Mouse (Mus musculus) kidney, adult 9 months (tissue): Measurements from ENCODE around the gene Ddr2.

Experiments
- DNase-seq: peaks from one replicate; pipeline ENCODE4 v3.0.0; 2022

Ddr2 gene

DNA sequence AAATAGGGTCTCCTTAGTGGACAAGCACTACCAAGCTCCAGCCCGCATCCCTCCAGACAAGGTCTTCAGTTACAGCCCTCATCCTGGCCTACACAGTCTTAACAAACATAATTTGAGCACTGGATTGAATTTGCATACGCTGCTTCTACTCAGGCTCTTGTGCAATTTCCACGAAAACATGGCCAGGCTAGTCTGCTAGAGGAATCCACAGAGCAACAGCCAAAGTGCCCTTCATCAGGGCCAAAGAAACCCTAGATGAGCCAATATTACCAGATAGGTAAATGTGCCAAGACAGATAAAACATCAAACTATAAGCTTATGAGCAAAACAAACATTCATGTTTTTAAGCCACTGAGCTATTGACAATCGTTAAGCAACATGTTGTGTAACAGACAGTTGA lies 75.6 kb downstream of the Ddr2 start:
- DNase-seq: no peak

DNA sequence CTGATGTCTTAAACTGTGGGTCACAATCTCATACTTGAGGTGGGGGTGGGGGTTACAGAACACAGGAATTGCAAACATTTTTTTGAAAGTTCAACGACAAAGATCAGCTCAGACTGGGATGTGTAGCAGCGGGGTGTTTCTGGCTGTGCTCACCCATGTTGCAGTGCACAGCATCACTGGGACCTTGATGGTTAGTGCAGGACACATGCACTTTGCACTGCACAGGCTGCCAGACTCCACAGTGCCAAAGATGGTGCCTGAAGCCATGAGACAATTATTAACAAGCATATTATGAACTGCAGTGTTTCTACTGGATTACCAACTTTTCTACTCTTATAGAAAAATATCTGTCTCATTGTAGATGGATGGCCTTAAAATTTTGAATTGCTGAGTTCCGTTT lies 78.9 kb downstream of the Ddr2 start:
- DNase-seq: peak; percentile 62

DNA sequence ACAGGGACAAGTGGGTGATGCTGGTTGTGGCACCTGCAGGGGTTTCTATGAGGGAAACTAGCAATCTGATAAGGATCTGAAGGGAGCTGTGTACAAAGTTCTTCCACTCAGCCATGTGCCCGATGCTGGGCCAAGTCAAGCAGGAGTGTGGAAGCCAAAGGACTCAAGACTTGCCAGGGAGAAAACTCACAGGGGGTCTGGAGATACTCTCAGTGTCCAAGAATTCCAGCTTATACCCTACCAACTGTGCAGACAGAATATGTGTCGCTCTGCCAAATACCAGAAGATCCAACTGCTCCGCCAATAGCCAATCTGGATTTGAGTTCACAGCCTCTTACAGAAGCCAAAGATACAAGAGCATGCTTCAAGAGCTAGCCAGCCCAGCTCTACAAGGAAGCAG lies 95.8 kb downstream of the Ddr2 start:
- DNase-seq: no peak

DNA sequence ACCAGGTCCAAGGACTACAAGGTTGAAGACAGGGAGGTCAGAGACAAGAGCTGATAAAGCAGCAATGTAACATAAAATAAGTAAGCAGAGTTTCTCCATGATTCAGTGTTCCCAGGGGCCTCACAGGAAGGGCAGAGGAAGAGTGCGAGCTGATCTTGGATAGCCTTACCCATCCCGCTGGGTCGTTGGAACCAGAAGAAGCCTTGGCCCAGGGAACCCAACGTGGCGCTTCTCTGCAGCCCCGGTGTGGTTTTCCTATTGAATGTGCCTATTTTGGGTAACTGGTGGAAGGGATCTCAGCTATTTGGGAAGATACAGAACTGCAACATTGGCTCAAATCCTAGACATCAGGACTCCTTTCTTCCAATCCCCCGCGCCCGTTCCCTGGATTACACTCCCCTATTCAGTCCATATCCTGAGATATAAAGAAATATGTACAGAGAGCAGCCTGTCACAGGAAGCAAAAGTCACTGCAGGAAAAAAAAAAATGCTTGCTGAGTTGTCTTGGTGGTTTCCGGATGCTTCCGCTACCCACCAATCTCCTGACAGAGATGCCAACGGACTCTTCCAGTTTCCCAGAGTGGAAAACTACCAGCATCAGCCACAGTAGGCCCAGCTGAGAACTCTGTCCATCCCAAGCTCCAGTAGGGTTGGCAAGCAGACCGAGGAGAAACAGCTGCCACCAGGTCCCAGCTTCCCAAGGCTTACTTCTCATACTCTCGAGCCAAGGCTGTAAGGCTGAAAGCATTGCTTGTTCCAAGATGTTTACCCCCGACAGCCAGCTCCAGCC lies 99.7 kb downstream of the Ddr2 start:
- peak; percentile 27 for DNase-seq

DNA sequence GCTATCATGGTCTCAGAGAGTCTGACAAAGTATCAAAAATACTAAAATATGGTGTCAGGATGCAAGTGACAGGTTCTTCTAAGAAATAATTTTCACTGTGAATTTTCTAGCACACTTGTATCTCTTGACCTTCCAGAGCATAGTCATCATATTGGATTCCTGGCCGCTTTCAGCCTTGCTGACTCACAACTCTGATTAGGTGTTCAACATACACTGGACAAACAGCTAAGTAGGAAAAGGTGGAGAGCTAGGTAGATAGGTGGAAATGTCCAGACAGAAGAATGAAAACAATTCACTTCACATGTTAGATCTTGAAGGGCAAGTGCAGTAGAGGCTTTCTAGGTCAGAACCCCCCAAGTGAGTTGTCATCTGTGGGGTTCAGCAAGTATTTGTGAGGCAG lies 101.3 kb downstream of the Ddr2 start:
- DNase-seq: no peak

DNA sequence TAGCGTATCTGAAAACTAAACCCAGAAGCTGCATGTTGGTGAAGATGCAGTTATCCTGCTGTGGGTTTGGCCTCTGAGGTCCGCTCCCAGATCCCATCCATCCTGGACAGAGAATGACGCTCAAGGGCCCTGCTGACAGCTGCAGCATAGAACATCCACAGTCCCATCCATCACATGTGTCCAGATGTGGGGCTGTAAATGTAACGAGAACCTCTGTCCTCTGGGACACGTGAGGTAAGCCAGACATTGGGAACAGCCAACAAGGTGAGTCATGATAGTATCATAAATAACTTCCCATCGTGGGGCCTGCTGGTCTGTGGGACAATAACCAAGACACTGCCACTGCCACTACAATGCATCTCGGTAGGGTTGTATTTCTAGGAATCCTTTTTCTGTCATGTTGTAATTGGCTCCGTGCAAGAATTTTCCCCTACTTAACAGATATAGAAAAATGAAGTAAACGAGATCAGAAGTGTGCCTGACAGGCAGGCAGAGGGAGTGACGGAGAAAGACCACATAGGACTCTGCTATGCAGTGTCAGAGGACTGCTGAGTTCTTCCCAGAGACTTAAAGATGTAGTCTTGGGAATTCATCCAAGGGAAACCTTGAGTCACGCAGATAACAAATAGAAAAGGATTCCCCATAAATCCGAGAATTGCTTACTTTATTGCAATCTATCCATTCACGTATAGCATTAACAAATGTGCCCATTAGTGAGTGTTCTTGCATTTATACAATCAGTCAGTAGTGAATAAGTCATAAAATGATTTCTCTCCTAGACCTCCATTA lies 101.9 kb downstream of the Ddr2 start:
- no peak for DNase-seq

DNA sequence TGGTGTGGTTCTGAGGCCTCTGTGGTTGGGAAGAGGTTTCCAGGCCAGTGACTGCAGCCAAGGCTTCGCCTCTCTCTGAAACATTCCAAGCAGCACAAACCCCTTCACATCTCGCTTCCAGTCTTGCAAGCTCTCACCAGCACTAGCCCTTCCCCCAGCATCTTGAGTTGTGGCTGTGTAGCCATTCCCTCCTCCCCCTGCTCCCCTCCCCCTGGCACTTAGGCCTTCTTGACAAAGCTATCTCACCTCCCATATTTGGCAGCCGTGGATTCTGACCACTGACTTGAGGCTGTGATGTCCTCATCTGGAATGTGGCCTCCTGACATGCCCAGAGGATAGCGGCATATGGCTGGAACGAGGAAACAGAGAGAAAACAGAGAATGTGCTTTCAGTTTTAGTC lies 104.0 kb downstream of the Ddr2 start:
- DNase-seq: peak; percentile 35

DNA sequence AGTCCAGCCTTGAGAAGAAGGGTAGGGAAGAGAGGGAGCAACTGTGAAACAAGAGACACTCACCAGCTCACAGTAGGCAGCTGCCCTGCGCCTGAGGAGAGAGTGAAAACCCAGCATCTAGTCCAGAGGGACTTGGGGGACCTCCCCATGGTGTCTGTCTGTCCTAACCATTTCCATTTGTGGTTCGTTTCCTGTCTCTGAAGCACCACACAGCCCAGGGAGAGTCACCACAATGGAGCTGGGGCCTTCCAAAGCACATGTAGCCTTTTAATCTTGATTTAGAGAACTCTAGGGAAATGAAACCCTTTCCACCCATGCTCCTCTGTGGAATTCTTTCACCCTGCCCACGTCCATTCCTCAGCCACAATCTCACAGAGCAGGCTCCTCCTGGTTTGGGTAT lies 105.3 kb downstream of the Ddr2 start:
- no peak for DNase-seq

DNA sequence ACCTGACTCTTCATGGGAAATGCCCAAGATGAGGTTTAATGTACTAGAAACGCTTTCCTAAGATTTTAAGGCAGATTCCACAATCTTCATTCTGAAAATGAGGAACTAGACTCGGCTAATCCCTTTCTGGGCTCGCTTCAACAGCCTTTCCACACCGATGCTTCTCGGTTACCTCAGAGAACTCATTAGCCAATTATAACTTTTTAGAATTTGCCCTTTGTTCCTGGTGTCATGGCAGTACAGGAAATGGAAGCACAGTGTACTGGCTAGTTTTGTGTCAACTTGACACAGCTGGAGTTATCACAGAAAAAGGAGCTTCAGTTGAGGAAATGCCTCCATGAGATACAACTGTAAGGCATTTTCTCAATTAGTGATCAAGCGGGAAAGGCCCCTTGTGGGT lies 116.7 kb downstream of the Ddr2 start:
- peak; percentile 63 for DNase-seq

DNA sequence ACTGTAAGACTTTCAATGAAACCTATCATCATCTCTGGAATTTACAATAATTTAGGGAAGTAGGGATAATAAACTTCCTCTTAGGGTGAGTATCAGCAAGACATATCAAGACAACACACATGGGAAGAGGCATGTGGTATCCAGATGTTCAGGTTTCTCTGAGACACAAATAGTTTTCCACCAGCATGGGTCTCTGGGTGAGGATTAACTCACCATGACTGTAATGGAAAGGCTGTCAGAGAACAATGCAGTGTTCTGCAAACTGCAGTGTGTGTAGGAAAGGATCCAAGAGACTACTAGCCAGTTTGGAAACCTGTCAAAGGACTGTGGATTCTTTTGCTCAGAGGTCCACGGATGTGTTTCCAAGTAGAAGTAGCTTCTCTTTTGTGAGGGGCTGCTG lies 124.4 kb downstream of the Ddr2 start:
- DNase-seq: no peak

DNA sequence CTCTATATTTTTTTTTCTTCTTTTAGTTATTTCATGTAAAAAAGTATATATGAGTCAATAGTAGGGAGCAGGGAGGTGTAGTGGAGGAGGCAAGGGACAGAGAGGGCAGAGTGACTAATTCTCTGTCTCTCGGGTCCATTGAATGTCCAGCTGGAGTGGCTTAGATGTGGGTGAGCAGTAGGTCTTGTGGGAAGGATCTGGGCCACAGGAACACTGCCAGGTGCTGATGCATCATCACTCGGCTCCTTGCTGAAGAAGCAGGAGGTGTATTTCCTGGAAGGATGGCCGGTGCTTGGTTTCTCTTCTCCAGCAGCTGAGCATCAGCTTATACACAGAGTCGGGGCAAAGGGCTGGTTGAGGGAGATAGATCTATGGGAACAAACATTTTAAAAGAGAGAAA lies 132.9 kb downstream of the Ddr2 start:
- no peak for DNase-seq

DNA sequence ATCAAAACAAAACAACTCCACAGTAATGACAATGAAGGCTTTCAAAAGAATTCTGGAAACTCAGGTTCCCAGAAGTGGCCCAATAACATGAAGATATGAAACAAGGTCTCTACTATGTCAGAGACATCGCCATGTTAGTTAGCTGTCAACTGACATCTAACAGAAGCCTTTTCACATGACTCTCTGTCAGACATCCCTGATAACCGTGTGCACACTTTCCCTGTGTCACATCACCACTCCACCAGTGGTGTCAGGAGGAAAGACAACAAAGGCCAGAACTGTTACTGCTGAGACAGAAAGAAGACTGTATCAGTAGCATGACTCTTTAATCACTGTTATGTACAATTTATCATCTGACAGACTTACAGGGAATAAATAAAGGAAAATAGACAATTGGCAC lies 138.6 kb downstream of the Ddr2 start:
- DNase-seq: no peak

DNA sequence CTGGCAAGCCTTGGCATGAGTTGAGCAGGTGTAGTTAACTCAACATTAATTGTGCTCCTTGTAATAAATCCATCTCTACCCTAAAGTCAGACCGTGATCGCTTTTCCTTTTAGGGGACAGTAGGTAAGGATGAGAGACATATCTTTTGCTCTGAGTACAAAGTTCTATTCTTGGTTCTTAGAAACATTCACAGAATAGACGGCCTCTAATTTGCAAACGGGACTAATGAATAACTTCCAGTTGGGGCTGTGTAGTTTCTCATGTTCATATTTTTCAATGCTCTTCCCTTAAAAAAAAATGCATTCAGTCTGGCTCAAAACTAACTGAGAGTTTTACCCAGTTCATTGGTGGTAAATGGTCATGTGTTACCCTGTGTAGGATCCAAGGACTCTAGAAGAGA lies 139.6 kb downstream of the Ddr2 start:
- DNase-seq: peak; percentile 67

DNA sequence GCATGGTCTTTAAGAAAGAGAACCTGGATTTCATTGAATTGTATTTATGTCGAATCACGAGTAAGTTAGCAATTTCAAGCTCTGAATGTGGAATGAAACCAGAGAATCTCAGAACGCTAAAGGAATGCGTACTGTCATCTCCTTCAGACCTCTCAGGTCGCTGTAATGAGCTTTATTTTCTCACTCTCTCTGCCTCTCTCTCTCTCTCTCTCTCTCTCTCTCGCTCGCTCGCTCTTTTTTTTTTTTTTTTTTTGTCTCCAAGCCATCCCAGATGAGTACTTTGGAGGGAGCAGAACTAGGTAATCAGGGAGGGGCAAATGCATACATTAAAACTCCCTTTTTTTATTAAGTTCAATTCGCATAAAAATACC lies 141.1 kb downstream of the Ddr2 start:
- DNase-seq: no peak

DNA sequence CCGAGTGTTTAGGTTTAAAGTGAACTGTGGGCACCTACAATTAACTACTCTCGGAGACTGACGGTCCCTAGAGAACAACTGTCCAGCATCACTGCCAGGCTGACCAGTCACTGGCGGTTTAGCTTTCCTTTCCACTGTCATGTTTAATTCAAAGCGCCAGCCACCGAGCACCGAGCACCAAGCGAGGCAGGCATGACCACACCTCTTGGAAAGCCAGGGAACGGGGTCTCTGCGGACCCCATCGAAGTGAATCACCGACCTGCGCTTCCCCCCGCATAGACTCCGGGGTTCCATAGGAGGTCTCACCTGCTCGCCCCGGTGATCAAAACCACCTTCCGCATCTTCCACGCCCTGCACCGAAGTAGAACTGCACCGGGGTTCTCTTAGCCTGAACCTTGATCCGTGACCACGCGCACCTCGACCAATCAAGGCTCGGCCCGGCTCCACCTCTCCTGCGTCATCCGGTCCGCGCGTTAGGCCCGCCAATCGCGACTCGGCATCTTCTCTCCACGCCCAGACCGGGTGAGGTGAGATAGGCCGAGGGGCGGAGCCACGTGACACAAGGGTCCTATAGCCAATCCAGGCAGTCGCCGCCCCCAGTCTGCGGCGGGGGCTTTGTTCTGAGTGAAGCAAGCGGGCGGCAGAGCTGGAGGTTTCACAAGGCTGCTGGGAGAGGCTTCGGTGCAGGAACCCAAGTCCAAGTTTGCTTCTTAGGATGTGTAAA lies 141.6 kb downstream of the Ddr2 start, which contains the start of gene Hsd17b7:
Gene Hsd17b7, minus strand, starts transcription at position 450 of the 724 bp plus-strand sequence.
- DNase-seq: peak; percentile 99

DNA sequence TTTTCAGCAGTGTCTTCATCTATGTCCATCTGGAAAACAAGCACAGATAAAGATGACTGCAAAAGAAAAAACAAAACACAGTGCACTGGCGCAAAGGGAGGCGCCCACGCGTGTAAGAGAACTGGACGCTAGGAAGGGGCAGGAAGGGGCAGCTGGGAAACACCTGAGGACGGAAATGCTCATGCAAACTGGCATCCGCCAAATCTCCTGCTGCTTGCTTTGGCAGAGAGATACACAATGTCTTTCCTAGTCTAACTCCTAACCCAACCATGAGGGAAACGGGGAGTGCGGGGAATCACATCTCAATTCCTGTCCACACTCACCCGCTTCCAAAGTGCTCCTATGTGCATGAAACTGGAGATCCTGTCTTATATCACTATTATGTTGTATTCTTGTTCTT lies 157.5 kb downstream of the Ddr2 start:
- DNase-seq: no peak

DNA sequence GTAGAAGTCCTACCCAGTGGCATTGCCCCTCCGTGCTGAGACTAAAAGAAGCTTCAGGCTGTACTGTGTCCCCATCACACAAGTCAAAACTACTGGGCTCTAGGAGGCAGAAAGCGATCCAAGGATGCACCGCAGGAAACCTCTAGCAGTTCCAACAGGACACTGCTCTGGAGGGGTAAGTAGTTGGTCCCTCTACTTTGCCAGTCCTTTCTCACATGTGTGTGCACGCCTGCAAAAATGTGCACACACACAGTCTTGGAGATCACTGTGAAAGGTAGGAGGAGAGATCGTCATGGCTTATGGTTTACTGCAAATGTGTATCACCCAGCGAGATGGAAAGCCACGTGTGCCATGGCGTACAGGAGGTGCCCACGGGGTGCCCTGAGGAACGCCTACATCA lies 157.9 kb downstream of the Ddr2 start:
- DNase-seq: no peak

DNA sequence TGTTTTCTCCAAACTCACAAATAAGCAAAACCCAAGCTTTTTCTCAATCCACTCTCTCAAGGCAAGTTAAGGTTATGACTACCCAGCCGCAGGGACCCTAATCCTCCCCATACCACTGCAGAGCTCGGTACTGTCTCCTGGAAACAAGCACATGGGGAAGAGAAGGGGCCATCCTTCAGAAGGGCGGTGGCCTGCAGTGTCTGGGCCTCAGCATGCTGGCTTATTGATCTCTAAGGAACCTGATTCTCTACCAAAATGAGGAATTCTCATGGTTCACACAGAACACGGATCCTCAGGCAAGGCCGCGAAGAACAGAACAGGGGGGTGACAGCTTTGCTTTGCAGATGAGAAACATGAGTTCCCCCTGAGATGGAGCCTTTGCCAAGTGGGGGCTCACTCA lies 159.0 kb downstream of the Ddr2 start:
- no peak for DNase-seq

DNA sequence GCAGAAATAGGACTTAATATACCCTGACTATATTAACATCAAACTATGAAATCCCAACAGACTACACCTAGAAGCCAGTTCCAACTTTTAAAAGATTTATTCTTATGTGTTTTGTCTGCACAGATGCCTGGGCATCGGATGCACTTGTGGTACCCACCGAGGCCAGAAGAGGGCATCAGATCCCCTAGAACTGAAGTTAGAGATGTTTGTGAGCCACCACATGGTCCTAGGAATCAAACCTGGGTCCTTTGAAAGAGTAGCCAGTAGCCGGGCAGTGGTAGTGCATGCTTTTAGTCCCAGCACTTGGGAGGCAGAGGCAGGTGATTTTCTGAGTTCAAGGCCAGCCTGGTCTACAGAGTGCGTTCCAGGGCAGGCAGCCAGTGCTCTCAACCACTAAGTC lies 159.9 kb downstream of the Ddr2 start:
- peak; percentile 15 for DNase-seq

DNA sequence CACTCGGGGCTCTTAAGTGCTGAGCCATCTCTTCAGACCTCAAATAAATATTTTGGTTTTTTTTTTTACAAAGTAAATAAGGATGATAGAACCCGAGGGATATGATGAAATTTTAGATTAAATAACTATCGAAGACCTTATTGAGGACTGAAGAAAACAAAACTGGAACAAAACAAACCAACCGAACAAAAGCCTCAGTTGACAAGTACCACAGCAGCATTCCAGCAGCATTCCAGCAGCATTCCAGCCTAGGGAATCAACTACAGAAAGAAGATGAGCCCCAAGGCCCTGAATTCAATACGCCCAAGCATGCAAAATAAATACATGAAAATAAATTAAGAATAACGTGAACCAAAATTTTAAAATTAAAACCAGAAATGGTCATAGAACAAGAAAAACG lies 160.6 kb downstream of the Ddr2 start:
- DNase-seq: no peak

DNA sequence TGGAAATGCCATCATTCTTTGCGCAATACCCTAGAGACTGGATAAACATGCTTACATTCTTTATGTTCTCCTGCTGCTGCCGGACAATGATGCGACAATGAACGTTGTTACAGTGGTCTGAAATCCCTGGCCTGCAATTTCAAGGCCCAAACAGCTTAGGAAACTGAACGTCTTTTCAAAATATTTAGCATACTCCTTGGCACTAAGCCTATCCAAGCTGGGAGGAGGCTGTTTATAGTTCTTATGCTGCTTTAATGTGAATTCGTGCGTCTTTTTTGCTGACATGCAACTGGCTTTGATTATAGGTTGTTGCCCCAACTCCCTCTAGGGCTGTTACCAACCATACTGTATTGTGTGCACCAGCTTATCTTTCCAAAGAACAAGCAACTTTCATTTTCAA lies 161.7 kb downstream of the Ddr2 start:
- no peak for DNase-seq

DNA sequence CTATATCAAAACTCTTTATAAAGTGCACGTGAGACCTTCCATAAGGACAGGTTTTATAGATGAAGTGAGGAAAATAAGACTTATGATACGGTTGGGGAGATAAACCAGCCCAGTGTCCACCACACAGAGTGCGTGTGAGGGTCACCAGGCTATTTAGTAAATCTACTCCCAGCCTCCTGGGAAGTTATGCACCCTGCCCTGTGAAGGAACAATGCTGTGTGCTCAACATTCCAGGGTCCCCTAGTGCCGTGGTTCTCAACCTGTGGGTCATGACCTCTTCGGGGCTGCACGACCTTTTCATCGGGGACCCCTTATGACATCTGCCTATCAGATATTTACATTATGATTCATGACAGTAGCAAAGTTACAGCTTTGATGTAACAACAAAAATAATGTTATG lies 162.3 kb downstream of the Ddr2 start:
- DNase-seq: no peak

DNA sequence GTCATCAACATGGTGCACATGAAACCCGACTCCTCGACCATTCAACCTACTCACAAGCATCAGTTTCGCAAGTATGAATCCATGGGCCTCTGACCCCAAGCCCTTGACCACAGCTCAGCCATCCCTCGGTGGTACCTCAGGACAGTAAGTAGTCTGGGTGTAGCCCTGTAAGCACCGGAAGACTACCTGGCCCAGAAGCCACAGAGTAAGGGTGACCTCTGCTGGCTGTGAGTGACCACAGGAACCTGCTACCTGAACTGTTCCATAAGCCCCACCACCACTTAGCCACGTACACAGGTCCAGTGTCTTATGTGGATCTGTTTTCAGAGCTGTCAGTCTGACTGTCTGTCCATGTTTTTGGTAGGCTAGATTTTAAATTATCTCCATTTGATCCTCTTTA lies 162.9 kb downstream of the Ddr2 start:
- peak; percentile 15 for DNase-seq

DNA sequence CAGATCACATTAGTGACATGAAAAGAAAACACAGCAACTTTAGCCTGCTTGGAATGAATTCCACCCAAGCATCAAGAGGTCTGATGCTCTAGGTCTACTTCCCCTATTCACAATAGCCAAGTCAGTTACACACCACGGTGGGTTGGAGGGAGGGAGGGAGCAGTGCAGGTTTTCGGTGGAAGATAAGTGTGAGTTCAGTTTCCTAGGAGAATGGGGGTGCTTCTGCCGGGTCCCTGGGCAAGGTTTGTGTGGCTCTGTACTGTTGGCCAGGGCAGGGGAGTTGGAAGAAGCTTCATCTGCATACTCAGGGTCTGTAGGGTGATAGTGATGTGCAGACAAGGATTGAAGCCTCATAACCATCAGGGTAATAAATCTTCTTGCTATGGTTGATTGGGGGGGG lies 164.6 kb downstream of the Ddr2 start:
- no peak for DNase-seq
